Mouse (Mus musculus) testis, adult 2 months (tissue): ENCODE results near the gene Sumf1. TPM values are rescaled to one million over a fixed set of nuclear protein-coding genes. Genes with fewer than 3 reads are reported as not detected.

Experiments used
- H3K27ac ChIP-seq: fragments of 200-500 bp; 2 replicates; pipeline ENCODE4 v1.5.1; 2012; ENCODE audit warnings: low read depth, low read length; ENCODE audit not compliant: control insufficient read depth, insufficient read depth
- H3K27me3 ChIP-seq: fragments of 200-500 bp; 2 replicates; pipeline ENCODE4 v1.6.1; 2012; ENCODE audit warnings: mild to moderate bottlenecking, low read length, moderate library complexity; ENCODE audit not compliant: control insufficient read depth, insufficient read depth
- H3K36me3 ChIP-seq: fragments of 200-500 bp; 2 replicates; pipeline ENCODE4 v1.6.1; 2012; ENCODE audit warnings: mild to moderate bottlenecking, low read length; ENCODE audit not compliant: control insufficient read depth, insufficient read depth
- H3K4me1 ChIP-seq: fragments of 200-500 bp; 2 replicates; pipeline ENCODE4 v1.6.1; 2012; ENCODE audit warnings: low read length; ENCODE audit not compliant: control insufficient read depth, insufficient read depth
- H3K4me3 ChIP-seq: fragments of 200-500 bp; 2 replicates; pipeline ENCODE4 v1.5.1; 2012; ENCODE audit warnings: low read depth, mild to moderate bottlenecking, low read length, moderate library complexity, mixed read lengths; ENCODE audit not compliant: control insufficient read depth
- CTCF ChIP-seq: fragments of 200-500 bp; IDR thresholded peaks from 2 replicates; pipeline ENCODE4 v1.5.1; 2012; ENCODE audit warnings: low read depth, mild to moderate bottlenecking, inconsistent platforms, low read length, moderate library complexity; ENCODE audit not compliant: control insufficient read depth, insufficient read depth, insufficient replicate concordance
- POLR2A ChIP-seq: fragments of 200-500 bp; IDR thresholded peaks from 2 replicates; pipeline ENCODE4 v1.6.1; 2012; ENCODE audit warnings: low read depth, mild to moderate bottlenecking, inconsistent platforms, low read length, moderate library complexity; ENCODE audit not compliant: control insufficient read depth
- polyA plus RNA-seq: library from polyadenylated mRNA; depleted of rRNA; stranded (reverse); fragments of >200 nt; gene quantifications from 2 replicates; pipeline ENCODE4 v1.2.3, GENCODE M21; 2012

Sumf1 gene
- polyA plus RNA-seq, 1 experiment: 9.2 TPM

- Histone ChIP-seq H3K4me1 (peaks cover 4% of the 10 kb centered on the region), H3K36me3 (no peaks in the 10 kb centered on the region), H3K4me3 (no peak overlapping the region), H3K27me3 (no peaks in the 10 kb centered on the region), H3K27ac (no peak overlapping the region)
- TF ChIP-seq POLR2A: no peak
- TF ChIP-seq CTCF: no peak
Measured at GRCm38 (mm10) chr6:108216832-108217231, 31.4 kb upstream of the Sumf1 start.

GRCm38 (mm10) chr6:108216091-108216490 lies 30.7 kb upstream of the Sumf1 start:
- Histone ChIP-seq H3K27ac (no peak overlapping the region), H3K36me3 (no peaks in the 10 kb centered on the region), H3K4me1 (peaks cover 4% of the 10 kb centered on the region), H3K27me3 (no peaks in the 10 kb centered on the region), H3K4me3 (no peak overlapping the region)
- TF ChIP-seq POLR2A (no peak), CTCF (no peak)

GRCm38 (mm10) chr6:108214294-108214925 lies 29.0 kb upstream of the Sumf1 start:
- Histone ChIP-seq H3K27me3 (no peaks in the 10 kb centered on the region), H3K27ac (no peak overlapping the region), H3K4me3 (no peak overlapping the region), H3K36me3 (no peaks in the 10 kb centered on the region), H3K4me1 (peaks cover 4% of the 10 kb centered on the region)
- TF ChIP-seq POLR2A (no peak), CTCF (no peak)

DNA sequence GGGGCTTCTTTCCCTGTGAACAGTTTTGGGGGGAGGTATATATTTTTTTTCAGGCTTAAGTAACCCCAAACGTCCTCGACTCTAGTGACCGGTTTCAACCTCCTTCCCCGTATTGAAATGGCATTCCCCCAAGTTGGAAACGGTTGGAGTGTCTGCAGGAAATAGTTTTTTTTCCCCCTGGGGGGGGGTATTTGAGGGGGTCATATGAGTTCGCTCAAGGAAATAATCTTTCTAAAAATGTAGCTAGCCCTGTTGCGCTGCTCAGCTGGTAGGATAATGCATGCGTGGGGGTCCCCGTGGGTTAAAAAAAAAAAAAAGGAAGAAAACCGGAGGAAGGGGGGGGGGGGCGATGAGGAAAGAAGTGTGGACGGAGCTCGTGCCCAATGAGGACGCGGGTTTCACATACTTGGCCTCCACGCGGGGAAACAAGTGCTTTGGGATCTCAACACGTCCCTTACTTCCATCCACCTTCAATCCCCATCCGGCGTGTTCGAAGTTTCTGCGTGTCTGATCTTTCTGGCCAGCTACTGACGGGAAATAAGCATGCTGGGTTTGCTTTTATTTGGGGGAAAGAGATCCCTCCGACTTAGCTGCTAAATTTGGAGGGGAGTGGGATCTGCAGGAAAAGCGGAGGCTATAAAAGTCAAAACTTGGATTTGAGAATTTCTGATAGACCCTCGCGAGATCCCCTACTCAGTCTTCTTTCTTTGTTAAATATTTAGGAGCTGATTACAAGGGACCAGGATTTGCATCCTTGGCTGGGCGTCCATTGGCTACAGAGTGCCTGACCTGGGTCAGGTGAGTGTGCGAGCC lies 28.3 kb upstream of the Sumf1 start:
- H3K27me3 ChIP-seq: no peaks in the 10 kb centered on the region
- TF ChIP-seq POLR2A (no peak), CTCF (no peak)
- no peaks in the 10 kb centered on the region for H3K36me3 ChIP-seq
- peak overlapping the region; percentile 85 for H3K4me3 ChIP-seq
- no peak overlapping the region for H3K27ac ChIP-seq
- H3K4me1 ChIP-seq: peaks cover 4% of the 10 kb centered on the region

- Histone ChIP-seq H3K4me3 (peak within 1 kb of the TSS; percentile 85), H3K27ac (no peak within 1 kb of the TSS), H3K4me1 (peaks cover 4% of the 10 kb centered on the region), H3K27me3 (no peaks in the 10 kb centered on the region), H3K36me3 (no peaks in the 10 kb centered on the region)
- TF ChIP-seq CTCF: 0 out of 2 replicates have a peak, but pooled peaks have one; percentile 12
- peak; percentile 99 for TF ChIP-seq POLR2A
Measured at GRCm38 (mm10) chr6:108212881-108213295, 27.5 kb upstream of the Sumf1 start, which contains the start of gene Itpr1. Gene Itpr1, plus strand, starts transcription at chr6:108213096.

- H3K27ac ChIP-seq: no peak overlapping the region
Measured at GRCm38 (mm10) chr6:108211896-108212880, 26.8 kb upstream of the Sumf1 start.

More at GRCm38 (mm10) chr6:108211896-108212880, 26.8 kb upstream of the Sumf1 start:
- H3K27me3 ChIP-seq: no peaks in the 10 kb centered on the region
- no peaks in the 10 kb centered on the region for H3K36me3 ChIP-seq
- TF ChIP-seq CTCF: no peak
- TF ChIP-seq POLR2A: no peak
- H3K4me3 ChIP-seq: peak overlapping the region; percentile 85
- H3K4me1 ChIP-seq: peaks cover 4% of the 10 kb centered on the region
